Mouse (Mus musculus): ENCODE measurements around the gene Stard13. TPM values are rescaled to one million over a fixed set of nuclear protein-coding genes. Genes with fewer than 3 reads are reported as not detected.

Stard13 gene
- total and polyA plus RNA-seq, 3 experiments, result not detected

DNA sequence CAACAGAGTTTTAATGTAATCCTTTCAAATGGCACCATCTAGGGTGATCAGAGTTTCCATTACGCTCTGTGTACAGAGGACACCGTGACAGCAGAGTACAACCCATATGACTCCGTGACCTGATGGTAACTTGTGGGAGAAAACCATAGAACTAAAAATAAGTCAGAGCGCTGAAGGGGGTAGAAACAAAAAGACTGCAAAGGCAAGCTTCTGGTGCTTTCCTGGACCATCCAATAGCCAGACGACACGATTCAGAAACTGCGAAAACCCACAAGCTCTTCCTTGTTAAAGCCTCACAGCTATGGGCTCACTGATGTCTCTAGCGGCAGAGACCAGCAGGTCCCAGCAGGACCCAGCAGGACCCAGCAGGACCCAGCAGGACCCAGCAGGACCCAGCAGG lies 18.6 kb upstream of the Stard13 start:
- TF ChIP-seq SIN3A (IDR thresholded peaks at IDR 0.05; ENCODE audit: low read length) (no peak), TAL1 (IDR thresholded peaks at IDR 0.05; ENCODE audit: low read length) (no peak), HCFC1 (IDR thresholded peaks at IDR 0.05; ENCODE audit: low read depth, low read length) (no peak), SMC3 (IDR thresholded peaks at IDR 0.05; ENCODE audit: low read depth, low read length) (no peak), MEF2A (IDR thresholded peaks at IDR 0.05; ENCODE audit: extremely low read depth, insufficient replicate concordance, low read depth, low read length, poor library complexity, severe bottlenecking) (no peak), POLR2A (IDR thresholded peaks at IDR 0.05; ENCODE audit: control insufficient read depth in 1 of 2, insufficient read depth in 1 of 2, low read depth in 1 of 2, low read length in 2 of 2, poor library complexity in 1 of 2) (no peak)
- no peak for DNase-seq (ENCODE audit: low read depth, low spot score)
- no peak overlapping the region for H3K4me3 ChIP-seq (ENCODE audit: control insufficient read depth in 1 of 2, insufficient read depth in 1 of 2, low read depth in 2 of 2, low read length in 2 of 2)

DNA sequence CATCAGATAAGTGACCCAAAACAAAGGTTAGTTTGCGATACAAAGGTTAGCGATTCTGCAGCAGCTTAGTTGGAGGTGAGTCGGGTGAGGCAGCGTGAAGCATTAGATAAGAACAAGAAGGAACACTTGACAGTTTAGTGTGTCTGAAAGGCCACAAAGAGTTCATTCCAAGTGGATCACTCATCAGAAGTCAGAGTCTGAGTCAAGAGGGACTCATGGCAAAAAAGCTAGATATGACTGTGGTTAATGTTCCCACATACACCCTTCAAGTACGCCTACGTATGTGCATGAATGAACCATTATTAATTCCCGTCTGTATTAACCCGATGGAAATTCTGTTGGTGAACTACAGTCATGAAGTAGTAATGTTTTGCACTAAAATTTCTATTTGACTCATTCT lies 18.0 kb upstream of the Stard13 start:
- TF ChIP-seq CHD1 (IDR thresholded peaks at IDR 0.05; ENCODE audit: low read depth, low read length) (no peak), POLR2A (IDR thresholded peaks at IDR 0.05; ENCODE audit: control insufficient read depth in 1 of 2, insufficient read depth in 1 of 2, low read depth in 1 of 2, low read length in 2 of 2, poor library complexity in 1 of 2) (no peak), CHD2 (IDR thresholded peaks at IDR 0.05; ENCODE audit: low read length) (no peak), CTCF (IDR thresholded peaks at IDR 0.05 in 2 of 3, conservative IDR thresholded peaks at IDR 0.05 in 1 of 3; ENCODE audit: control insufficient read depth in 1 of 3, insufficient read depth in 1 of 3, low read depth in 2 of 3, low read length in 3 of 3, poor library complexity in 1 of 3, severe bottlenecking in 1 of 3) (no peak), E2F4 (IDR thresholded peaks at IDR 0.05; ENCODE audit: borderline replicate concordance, low read depth, low read length) (no peak), MYB (IDR thresholded peaks at IDR 0.05; ENCODE audit: low read depth, low read length) (no peak), ZC3H11A (IDR thresholded peaks at IDR 0.05; ENCODE audit: low read depth, low read length) (no peak), TCF12 (IDR thresholded peaks at IDR 0.05; ENCODE audit: low read depth, low read length) (no peak), SMC3 (IDR thresholded peaks at IDR 0.05; ENCODE audit: low read depth, low read length) (no peak), SIN3A (IDR thresholded peaks at IDR 0.05; ENCODE audit: low read length) (no peak), NRF1 (IDR thresholded peaks at IDR 0.05; ENCODE audit: insufficient read depth, low read depth, low read length, poor library complexity, severe bottlenecking) (no peak), ZMIZ1 (IDR thresholded peaks at IDR 0.05; ENCODE audit: low read depth, low read length) (no peak), RAD21 (IDR thresholded peaks at IDR 0.05; ENCODE audit: low read depth, low read length) (no peak), HCFC1 (IDR thresholded peaks at IDR 0.05; ENCODE audit: low read depth, low read length) (no peak), JUND (IDR thresholded peaks at IDR 0.05; ENCODE audit: low read depth, low read length) (no peak), BHLHE40 (IDR thresholded peaks at IDR 0.05; ENCODE audit: borderline replicate concordance, low read depth, low read length) (no peak)
- Histone ChIP-seq H3K36me3 (ENCODE audit: control insufficient read depth in 1 of 2, insufficient read depth in 2 of 2, low read length in 2 of 2) (no peaks in the 10 kb centered on the region; a peak in 1 of 4 replicates), H3K27ac (ENCODE audit: control insufficient read depth, low read depth, low read length) (no peak overlapping the region), H3K9ac (ENCODE audit: control insufficient read depth, low read depth, low read length, poor library complexity, severe bottlenecking) (no peak overlapping the region), H3K9me3 (replicated peaks; ENCODE audit: insufficient read depth, low read length) (no peaks in the 10 kb centered on the region), H3K79me2 (ENCODE audit: control insufficient read depth, insufficient read depth, low read length, poor library complexity) (no peaks in the 10 kb centered on the region), H3K27me3 (ENCODE audit: control insufficient read depth in 1 of 2, insufficient read depth in 2 of 2, low read length in 2 of 2) (no peaks in the 10 kb centered on the region), H3K4me3 (ENCODE audit: control insufficient read depth in 1 of 2, insufficient read depth in 1 of 2, low read depth in 2 of 2, low read length in 2 of 2) (no peak overlapping the region), H3K4me1 (ENCODE audit: control insufficient read depth in 1 of 2, insufficient read depth in 2 of 2, low read length in 2 of 2) (peaks cover 2 to 7% of the 10 kb centered on the region in 2 experiments)
- no peak for DNase-seq (ENCODE audit: low read depth, low spot score)

More for the DNA sequence above, 18.6 kb upstream of the Stard13 start:
- no peak overlapping the region for H3K9ac ChIP-seq (ENCODE audit: control insufficient read depth, low read depth, low read length, poor library complexity, severe bottlenecking)
- H3K4me1 ChIP-seq (ENCODE audit: control insufficient read depth in 1 of 2, insufficient read depth in 2 of 2, low read length in 2 of 2), result peaks cover 2 to 7% of the 10 kb centered on the region in 2 experiments
- no peaks in the 10 kb centered on the region for H3K27me3 ChIP-seq (ENCODE audit: control insufficient read depth in 1 of 2, insufficient read depth in 2 of 2, low read length in 2 of 2)
- H3K79me2 ChIP-seq (ENCODE audit: control insufficient read depth, insufficient read depth, low read length, poor library complexity), result no peaks in the 10 kb centered on the region
- no peaks in the 10 kb centered on the region for H3K9me3 ChIP-seq (replicated peaks; ENCODE audit: insufficient read depth, low read length)
- no peaks in the 10 kb centered on the region for H3K36me3 ChIP-seq (ENCODE audit: control insufficient read depth in 1 of 2, insufficient read depth in 2 of 2, low read length in 2 of 2)
- no peak overlapping the region for H3K27ac ChIP-seq (ENCODE audit: control insufficient read depth, low read depth, low read length)

All from MEL (cell line).